Mouse (Mus musculus) adrenal gland, adult 8-10 months (tissue): ENCODE results near the gene Fcho1. TPM values are rescaled to one million over a fixed set of nuclear protein-coding genes. Genes with fewer than 3 reads are reported as not detected.
"Not testable (repeated sequence)": the region's sequence is repeated elsewhere in the genome, so short reads cannot be mapped to it uniquely, and the experiment has no call there.

ENCODE experiments used
- DNase-seq: peaks from one replicate; pipeline ENCODE4 v3.0.0; 2022
- total RNA-seq, 4 experiments: library from RNA; stranded (reverse); gene quantifications; 2 replicates each; pipeline ENCODE4 v1.2.4; 2022

Fcho1 gene
- total RNA-seq, 4 experiments from 2014 or later, result 2.1 to 6.2 (median 3.7) TPM

GRCm38 (mm10) chr8:71717096-71717495 lies 8.4 kb downstream of the Fcho1 start:
- no peak for DNase-seq

- no peak for DNase-seq
Measured at GRCm38 (mm10) chr8:71716561-71717053, 8.9 kb downstream of the Fcho1 start.

- no peak for DNase-seq
Measured at GRCm38 (mm10) chr8:71715531-71715930, 10.0 kb downstream of the Fcho1 start.

- no peak for DNase-seq
Measured at GRCm38 (mm10) chr8:71711574-71711973, 13.9 kb downstream of the Fcho1 start.

GRCm38 (mm10) chr8:71709800-71710446 lies 15.6 kb downstream of the Fcho1 start:
- peak; percentile 45 for DNase-seq

GRCm38 (mm10) chr8:71709134-71709799 lies 16.2 kb downstream of the Fcho1 start:
- DNase-seq, result no peak

- no peak for DNase-seq
Measured at GRCm38 (mm10) chr8:71707874-71708273, 17.6 kb downstream of the Fcho1 start.

- not testable (repeated sequence) for DNase-seq
Measured at GRCm38 (mm10) chr8:71703400-71703799, 22.1 kb downstream of the Fcho1 start.

- no peak for DNase-seq
Measured at GRCm38 (mm10) chr8:71702923-71703322, 22.6 kb downstream of the Fcho1 start.

- DNase-seq, result no peak
Measured at GRCm38 (mm10) chr8:71702087-71702432, 23.5 kb downstream of the Fcho1 start.

- DNase-seq, result no peak
Measured at GRCm38 (mm10) chr8:71701414-71702086, 24.0 kb downstream of the Fcho1 start, which contains the start of gene B3gnt3. Gene B3gnt3 (minus strand): TSS chr8:71701789.

- no peak for DNase-seq
Measured at GRCm38 (mm10) chr8:71700493-71701269, 24.8 kb downstream of the Fcho1 start.

- DNase-seq, result not testable (repeated sequence)
Measured at GRCm38 (mm10) chr8:71695456-71695855, 30.1 kb downstream of the Fcho1 start.

GRCm38 (mm10) chr8:71693166-71694041 lies 32.1 kb downstream of the Fcho1 start:
- no peak for DNase-seq

- no peak for DNase-seq
Measured at GRCm38 (mm10) chr8:71692509-71692908, 33.0 kb downstream of the Fcho1 start.

- no peak for DNase-seq
Measured at GRCm38 (mm10) chr8:71689028-71689427, 36.5 kb downstream of the Fcho1 start, which contains the start of gene Insl3. Gene Insl3 (plus strand): TSS chr8:71689214.

GRCm38 (mm10) chr8:71687616-71688015 lies 37.9 kb downstream of the Fcho1 start:
- no peak for DNase-seq

GRCm38 (mm10) chr8:71686143-71686734 lies 39.3 kb downstream of the Fcho1 start:
- no peak for DNase-seq

- no peak for DNase-seq
Measured at GRCm38 (mm10) chr8:71685573-71685972, 39.9 kb downstream of the Fcho1 start.

GRCm38 (mm10) chr8:71684701-71685100 lies 40.8 kb downstream of the Fcho1 start:
- DNase-seq, result no peak

GRCm38 (mm10) chr8:71682832-71683231 lies 42.7 kb downstream of the Fcho1 start:
- DNase-seq, result no peak
